Mouse (Mus musculus): ENCODE measurements around the gene Plekha1. TPM values are rescaled to one million over a fixed set of nuclear protein-coding genes. Genes with fewer than 3 reads are reported as not detected.

The Plekha1 gene
- polyA plus RNA-seq, 1 experiment: 110 TPM

DNA sequence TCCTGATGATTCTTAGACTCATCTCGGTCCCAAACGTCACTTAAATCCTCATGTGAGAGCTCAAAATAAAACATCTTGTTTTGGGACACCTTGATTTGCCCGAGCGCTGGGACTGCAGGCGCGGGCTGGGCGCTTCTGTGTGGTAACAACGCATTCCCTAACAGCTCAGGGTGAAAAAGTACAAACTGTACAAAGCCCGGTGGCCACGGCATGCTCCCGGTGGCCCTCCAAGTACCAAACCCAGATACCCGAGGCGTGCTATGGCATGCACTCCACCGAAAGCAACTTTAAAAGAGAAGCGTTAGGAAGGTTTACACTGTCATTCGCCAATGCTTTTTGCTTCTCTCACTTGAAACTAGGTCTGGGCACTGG lies 69.9 kb downstream of the Plekha1 start:
- Histone ChIP-seq H3K27ac (ENCODE audit: insufficient read depth, low read length) (0 out of 2 replicates have a peak overlapping the region, but pooled peaks have one; percentile 11), H3K4me1 (ENCODE audit: control insufficient read depth, insufficient read depth, low read length) (no peaks in the 10 kb centered on the region), H3K4me3 (ENCODE audit: insufficient read depth, low read length) (peak overlapping the region; percentile 67)
- TF ChIP-seq CTCF (IDR thresholded peaks at IDR 0.05; ENCODE audit: extremely low read depth, insufficient read depth, low read length) (no peak), POLR2A (IDR thresholded peaks at IDR 0.05; ENCODE audit: extremely low read depth, insufficient read depth, low read length) (no peak)

DNA sequence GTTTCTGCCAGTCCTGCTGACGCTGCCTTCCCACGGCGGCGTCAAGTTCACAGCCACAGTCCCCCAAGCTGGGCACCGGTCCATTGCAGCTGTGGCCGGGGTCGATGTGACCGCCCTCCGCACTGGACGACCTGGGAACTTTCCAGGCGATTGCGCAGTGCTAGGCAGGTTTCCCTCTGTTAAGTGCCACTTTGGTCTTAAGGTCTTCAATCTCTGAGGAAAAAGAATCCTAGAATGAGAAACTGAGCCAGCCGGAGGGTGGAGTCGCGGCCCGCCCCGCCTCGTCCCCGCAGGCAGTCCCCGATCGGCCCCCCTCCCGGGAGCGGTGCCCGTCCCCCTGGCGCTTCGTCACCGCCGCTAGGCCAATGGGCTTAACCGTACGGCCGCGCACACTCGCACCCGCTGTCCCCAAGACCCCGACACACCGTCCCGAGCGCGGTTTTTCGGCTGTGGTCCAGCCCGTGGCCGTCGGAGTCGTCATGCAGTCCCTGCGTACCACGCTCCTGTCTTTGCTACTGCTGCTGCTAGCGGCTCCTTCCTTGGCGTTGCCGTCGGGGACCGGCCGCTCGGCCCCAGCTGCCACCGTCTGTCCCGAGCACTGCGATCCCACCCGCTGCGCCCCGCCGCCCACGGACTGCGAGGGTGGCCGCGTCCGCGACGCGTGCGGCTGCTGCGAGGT lies 70.4 kb downstream of the Plekha1 start, which contains the start of gene Htra1:
Htra1 (plus strand) TSS at position 319 of the 679 bp plus-strand sequence.
- Histone ChIP-seq H3K4me3 (ENCODE audit: insufficient read depth, low read length) (peak within 1 kb of the TSS; percentile 67), H3K27ac (ENCODE audit: insufficient read depth, low read length) (peak within 1 kb of the TSS; percentile 85), H3K4me1 (ENCODE audit: control insufficient read depth, insufficient read depth, low read length) (no peaks in the 10 kb centered on the region)
- TF ChIP-seq POLR2A (IDR thresholded peaks at IDR 0.05; ENCODE audit: extremely low read depth, insufficient read depth, low read length) (peak; percentile 78), CTCF (IDR thresholded peaks at IDR 0.05; ENCODE audit: extremely low read depth, insufficient read depth, low read length) (no peak)

DNA sequence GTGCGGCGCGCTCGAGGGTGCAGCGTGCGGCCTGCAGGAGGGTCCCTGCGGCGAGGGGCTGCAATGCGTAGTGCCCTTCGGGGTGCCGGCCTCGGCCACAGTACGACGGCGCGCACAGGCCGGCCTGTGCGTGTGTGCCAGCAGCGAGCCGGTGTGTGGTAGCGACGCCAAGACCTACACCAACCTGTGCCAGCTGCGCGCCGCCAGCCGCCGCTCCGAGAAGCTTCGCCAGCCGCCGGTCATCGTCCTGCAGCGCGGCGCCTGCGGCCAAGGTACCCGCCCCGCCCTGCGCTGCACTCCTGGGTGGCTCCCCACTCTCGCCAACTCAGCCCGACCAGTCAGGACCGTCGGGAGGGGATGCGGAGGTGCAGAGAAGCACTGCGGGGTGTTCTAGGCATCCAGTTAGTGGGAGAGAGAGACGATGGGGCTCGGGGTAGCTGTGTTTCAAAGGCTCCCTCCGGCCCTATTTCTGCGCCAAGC lies 71.0 kb downstream of the Plekha1 start:
- H3K27ac ChIP-seq (ENCODE audit: insufficient read depth, low read length): peak overlapping the region; percentile 85

DNA sequence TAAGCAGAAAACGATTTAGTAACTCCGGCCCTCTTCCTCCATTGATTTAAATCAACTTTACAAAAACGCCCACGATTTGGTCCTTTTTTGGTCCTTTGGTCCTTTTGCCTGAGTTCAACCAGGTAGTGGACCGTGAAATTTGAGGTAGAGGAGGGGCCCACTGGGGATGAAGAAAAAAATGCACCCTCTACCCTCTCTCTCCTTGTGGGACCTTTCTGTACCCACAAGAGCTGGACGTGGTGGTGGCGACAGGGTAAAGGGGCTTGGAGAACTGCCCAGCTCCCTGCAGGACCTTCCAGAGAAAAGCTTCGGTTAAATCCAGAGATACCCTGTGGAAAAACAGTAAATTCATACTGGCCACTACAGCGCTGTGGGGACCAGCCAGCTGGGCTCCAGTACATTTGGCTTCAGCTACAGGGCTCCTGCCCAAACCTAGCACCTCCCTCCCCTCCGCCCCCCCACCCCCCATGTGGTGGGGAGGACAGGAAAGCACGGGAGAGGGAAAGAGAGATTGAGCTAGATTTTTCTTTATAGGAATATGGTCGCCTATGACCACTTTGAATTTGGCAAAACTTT lies 71.8 kb downstream of the Plekha1 start:
- no peaks in the 10 kb centered on the region for H3K4me1 ChIP-seq (ENCODE audit: control insufficient read depth, insufficient read depth, low read length)
- peak overlapping the region; percentile 67 for H3K4me3 ChIP-seq (ENCODE audit: insufficient read depth, low read length)
- peak overlapping the region; percentile 85 for H3K27ac ChIP-seq (ENCODE audit: insufficient read depth, low read length)
- no peak for TF ChIP-seq POLR2A (IDR thresholded peaks at IDR 0.05; ENCODE audit: extremely low read depth, insufficient read depth, low read length)

More for the DNA sequence above, 71.0 kb downstream of the Plekha1 start:
- Histone ChIP-seq H3K4me1 (ENCODE audit: control insufficient read depth, insufficient read depth, low read length) (no peaks in the 10 kb centered on the region), H3K4me3 (ENCODE audit: insufficient read depth, low read length) (peak overlapping the region; percentile 67)
- no peak for TF ChIP-seq POLR2A (IDR thresholded peaks at IDR 0.05; ENCODE audit: extremely low read depth, insufficient read depth, low read length)
- TF ChIP-seq CTCF (IDR thresholded peaks at IDR 0.05; ENCODE audit: extremely low read depth, insufficient read depth, low read length): no peak

DNA sequence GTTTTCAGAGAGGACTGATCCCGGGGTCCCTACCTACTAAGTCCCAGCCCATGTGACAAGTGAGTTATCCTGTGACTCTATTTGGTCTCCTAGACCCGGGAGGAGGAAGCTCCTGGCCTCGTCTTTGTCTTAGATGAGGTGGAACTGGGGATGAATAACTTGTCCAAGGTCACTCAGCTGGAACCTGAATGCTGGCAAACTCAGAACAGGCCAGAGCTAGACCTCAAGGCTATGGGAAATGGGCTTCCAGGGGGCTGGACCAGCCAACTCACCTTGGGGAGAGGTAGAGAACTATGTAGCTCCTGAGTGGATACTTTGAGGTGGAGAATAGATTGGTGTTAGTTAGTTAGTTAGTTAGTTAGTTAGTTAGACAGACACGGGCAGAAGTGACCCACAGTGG lies 72.4 kb downstream of the Plekha1 start:
- no peaks in the 10 kb centered on the region for H3K4me1 ChIP-seq (ENCODE audit: control insufficient read depth, insufficient read depth, low read length)
- TF ChIP-seq POLR2A (IDR thresholded peaks at IDR 0.05; ENCODE audit: extremely low read depth, insufficient read depth, low read length) (no peak), CTCF (IDR thresholded peaks at IDR 0.05; ENCODE audit: extremely low read depth, insufficient read depth, low read length) (no peak)
- H3K4me3 ChIP-seq (ENCODE audit: insufficient read depth, low read length): peak overlapping the region; percentile 67
- H3K27ac ChIP-seq (ENCODE audit: insufficient read depth, low read length): no peak overlapping the region

DNA sequence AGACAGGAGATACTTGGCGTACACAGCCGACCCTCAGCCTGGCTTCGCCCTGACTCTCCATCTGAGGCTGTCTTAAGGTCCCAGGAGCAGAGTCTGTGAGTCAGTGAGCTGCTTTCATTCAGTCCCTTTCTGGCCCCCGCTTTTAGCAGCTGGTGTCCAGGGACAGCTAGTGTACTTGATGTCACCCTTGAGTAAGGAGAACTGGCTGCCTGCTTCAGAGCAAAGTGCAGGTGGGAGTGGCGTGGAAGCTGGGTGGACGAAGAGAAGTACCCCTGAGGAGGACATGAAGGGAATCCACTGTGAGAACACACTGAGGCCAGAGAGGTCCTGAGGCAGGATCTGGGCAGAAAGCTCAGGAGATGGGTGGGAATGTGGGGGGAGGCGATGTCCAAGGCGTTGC lies 73.3 kb downstream of the Plekha1 start:
- Histone ChIP-seq H3K4me1 (ENCODE audit: control insufficient read depth, insufficient read depth, low read length) (no peaks in the 10 kb centered on the region), H3K4me3 (ENCODE audit: insufficient read depth, low read length) (peak overlapping the region; percentile 67), H3K27ac (ENCODE audit: insufficient read depth, low read length) (no peak overlapping the region)
- TF ChIP-seq CTCF (IDR thresholded peaks at IDR 0.05; ENCODE audit: extremely low read depth, insufficient read depth, low read length): no peak
- TF ChIP-seq POLR2A (IDR thresholded peaks at IDR 0.05; ENCODE audit: extremely low read depth, insufficient read depth, low read length): no peak

DNA sequence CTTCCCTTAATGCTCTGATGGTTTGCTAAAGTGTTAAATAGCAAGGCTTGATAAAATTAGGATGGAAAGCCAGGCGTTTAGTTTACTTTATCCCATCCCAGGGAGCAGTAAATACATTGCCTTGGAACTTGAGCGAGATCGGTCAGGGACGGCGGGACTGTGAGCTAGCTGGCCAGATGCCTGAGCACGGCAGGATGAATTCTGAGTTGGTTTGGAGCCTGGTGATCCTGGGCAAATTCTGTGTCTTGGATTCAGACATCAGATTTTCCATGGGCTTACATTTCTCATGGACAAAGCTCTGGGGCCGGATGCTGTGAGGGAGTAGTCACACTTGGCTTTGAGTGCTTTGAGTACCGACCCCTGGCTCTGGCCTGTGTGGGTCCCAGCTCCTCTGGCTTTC lies 75.2 kb downstream of the Plekha1 start:
- no peak overlapping the region; the same call in 1 of the 2 replicates for H3K4me3 ChIP-seq (ENCODE audit: insufficient read depth, low read length)

DNA sequence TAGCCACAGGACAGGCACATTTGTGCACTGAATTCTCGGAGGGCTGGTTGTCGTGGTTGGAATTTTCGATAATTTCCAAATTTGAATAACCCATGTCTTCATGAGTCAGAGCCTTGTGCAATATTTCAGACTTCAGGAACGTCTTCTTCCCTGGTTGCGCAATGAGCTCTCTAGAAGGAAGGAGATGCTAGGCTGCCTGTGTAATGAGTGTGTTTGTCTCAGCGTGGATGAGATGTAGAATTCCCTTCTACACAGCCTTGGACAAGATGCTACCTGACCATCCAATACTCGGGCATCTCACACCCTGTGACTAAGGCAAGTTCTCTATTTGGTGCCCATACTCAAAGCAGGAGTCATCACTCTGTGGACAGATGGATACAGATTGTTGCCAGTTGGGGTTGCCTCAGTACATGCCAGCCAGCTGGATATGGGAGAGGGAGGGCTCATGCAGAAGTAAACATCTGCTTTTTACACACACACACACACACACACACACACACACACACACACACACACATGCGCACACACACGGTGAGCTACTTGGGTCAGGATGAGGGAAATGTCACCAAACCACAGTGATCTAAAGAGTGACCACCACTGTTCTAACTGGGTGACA lies 77.8 kb downstream of the Plekha1 start:
- H3K27ac ChIP-seq (ENCODE audit: insufficient read depth, low read length): no peak overlapping the region
- TF ChIP-seq CTCF (IDR thresholded peaks at IDR 0.05; ENCODE audit: extremely low read depth, insufficient read depth, low read length) (no peak), POLR2A (IDR thresholded peaks at IDR 0.05; ENCODE audit: extremely low read depth, insufficient read depth, low read length) (no peak)
- H3K4me1 ChIP-seq (ENCODE audit: control insufficient read depth, insufficient read depth, low read length): no peaks in the 10 kb centered on the region
- H3K4me3 ChIP-seq (ENCODE audit: insufficient read depth, low read length): no peak overlapping the region

More for the DNA sequence above, 75.2 kb downstream of the Plekha1 start:
- Histone ChIP-seq H3K4me1 (ENCODE audit: control insufficient read depth, insufficient read depth, low read length) (no peaks in the 10 kb centered on the region), H3K27ac (ENCODE audit: insufficient read depth, low read length) (no peak overlapping the region)
- TF ChIP-seq CTCF (IDR thresholded peaks at IDR 0.05; ENCODE audit: extremely low read depth, insufficient read depth, low read length): no peak

DNA sequence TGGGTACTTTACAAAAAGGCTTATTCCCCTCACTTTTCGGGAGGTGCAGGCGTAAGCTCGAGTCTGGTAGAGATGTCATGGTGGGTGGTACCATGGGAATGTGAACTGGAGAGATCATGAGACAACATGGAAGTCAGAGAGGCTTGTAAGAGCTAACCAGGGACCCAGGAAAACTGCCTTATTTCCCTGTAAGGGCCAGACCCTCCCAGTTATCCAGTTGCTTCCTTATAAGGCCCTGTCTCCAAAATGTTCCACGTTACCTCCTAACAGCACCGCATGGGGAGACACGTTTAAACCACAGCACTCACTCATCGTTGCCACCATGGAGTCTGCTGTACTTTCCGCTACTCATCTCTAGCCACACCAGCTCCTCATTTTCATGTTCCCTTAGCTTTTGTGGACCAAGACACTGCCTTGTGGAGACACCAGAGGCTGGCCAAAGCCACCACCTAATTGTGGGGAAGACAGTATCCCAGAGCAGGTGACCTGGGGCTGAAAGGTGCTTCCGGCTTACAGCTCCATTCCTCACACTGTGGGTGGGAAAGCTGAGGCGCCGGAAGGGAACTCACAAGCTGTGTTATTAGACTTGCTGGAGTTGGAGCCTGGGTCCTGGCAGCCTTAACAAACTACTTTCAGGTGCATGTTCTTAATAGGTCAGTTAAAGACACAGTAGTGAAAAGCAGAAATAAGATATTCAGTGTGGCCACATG lies 79.4 kb downstream of the Plekha1 start:
- H3K4me1 ChIP-seq (ENCODE audit: control insufficient read depth, insufficient read depth, low read length): peaks cover 1% of the 10 kb centered on the region; the same call in 1 of the 2 replicates
- H3K4me3 ChIP-seq (ENCODE audit: insufficient read depth, low read length): no peak overlapping the region
- no peak for TF ChIP-seq POLR2A (IDR thresholded peaks at IDR 0.05; ENCODE audit: extremely low read depth, insufficient read depth, low read length)
- no peak for TF ChIP-seq CTCF (IDR thresholded peaks at IDR 0.05; ENCODE audit: extremely low read depth, insufficient read depth, low read length)
- no peak overlapping the region for H3K27ac ChIP-seq (ENCODE audit: insufficient read depth, low read length)
